Mouse (Mus musculus) layer of hippocampus, postnatal 25 days (tissue): ENCODE measurements around the gene Garnl3. TPM values are rescaled to one million over a fixed set of nuclear protein-coding genes. Genes with fewer than 3 reads are reported as not detected.
A peak's percentile ranks its signal among the peaks of the same experiment; 100 is the strongest.

Source experiments
- DNase-seq, 2 experiments: peaks; one replicate each; pipeline ENCODE4 v3.0.0; 2022; ENCODE audit warnings: mixed read lengths in 2 of 2, low spot score in 1 of 2; ENCODE audit errors: extremely low spot score in 1 of 2
- total RNA-seq, 2 experiments: library from RNA; stranded (reverse); gene quantifications; 2 replicates each; pipeline ENCODE4 v1.2.3; 2021

Gene Garnl3
- 10 to 100 TPM; 37.5 to 44.8 TPM for total RNA-seq

DNA sequence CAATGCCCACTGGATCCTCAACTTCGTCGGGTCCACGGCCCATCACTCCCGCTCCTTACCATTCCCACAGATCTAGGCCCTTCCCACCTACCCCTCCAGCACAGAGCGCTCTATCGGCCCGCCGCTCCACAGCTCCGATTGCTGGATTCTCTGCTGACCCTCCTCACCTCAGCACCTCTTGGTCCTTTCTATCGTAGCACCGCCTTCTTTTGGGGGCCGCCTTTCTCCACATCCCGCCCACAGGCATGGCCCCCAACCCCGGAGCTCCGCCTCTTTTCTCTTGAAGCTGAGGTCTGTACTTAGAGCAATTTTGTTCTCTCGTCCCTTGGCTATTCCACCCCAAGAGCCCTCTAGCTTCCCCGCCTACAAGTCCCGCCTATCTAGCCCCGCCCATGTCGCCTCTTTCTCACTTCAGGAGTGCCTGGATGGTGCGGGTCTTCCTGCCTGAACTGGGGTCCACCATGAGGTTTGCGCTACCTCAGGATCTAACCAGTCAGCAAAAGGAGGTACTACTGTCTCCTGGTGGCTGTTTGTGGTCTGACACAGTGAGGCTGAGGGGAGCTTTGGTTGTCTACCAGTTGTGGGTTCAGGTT, at the start of gene Garnl3:
Garnl3 (minus strand) TSS at position 155 of the 593 bp plus-strand sequence.
- DNase-seq, result peak; percentile 38 to 43

DNA sequence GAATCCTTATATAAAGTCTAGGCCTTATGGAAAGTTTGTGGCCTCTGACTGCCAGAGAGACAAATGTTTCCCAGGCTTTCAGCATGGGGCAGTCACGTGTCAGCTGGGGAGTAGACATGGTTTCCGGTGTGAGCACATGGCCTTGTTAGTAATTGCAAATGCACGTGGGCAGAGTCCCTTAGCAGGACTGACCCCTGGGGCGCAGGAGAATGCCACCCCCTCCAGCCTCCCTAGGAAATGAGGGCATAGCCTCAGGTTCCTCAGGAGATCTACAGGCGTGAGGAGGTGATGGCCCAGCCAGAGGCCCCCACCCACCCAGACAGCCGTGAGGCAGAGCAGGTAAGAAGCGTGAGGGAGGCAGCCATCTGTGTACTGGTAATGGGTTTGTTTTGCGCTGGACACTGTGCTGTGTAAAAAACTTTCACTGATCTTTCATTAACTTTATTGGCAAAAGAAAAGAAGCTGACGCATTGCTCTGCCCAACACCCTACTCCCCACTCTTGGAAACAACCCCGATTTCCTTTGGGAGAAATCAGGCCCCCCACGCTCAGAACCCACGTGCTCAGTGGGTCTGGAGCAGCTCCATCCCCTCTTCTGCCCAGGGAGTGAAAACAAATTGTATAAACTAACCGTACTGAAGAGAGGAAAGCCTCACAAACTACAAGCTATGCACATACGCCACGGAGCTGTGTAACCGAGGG, 48.6 kb upstream of the Garnl3 start:
- no peak for DNase-seq

DNA sequence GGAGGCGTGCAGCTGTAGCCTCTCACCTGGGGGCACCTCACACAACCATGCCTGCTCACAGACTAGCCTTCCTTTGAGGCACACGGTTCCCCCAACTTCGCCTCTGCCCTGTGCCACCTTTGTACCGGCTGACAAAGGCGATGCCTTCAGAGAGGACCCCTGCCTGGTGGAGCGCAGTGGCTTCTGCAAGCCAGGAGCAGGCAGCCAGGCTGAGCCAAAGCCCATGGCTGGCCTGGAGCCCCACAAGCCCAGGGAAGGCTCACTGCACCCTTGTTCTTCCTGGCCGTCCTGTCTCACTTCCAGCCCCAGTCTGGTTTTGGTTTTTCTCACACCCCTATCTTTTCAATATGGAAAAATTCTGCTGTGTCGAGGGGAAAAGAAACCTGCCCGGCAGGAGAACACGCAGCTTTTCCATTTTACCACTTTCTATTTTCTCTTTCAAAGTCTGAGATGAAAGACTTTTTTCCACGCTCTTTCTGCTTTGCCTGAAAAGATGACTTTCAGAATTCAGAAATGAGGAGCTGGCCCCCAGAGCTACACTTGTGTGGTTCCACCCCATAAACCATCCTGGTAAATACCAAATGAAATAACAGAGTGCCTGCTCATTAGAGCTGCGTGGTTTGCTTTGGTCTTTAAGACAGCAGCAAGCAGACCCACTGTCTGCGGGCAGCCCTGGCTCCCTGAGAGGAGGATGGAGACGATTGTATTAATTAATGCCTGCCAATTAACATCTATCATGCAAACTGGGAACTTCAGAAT, 47.9 kb upstream of the Garnl3 start:
- no peak for DNase-seq

GRCm38 (mm10) chr2:33178243-33178932, 46.9 kb upstream of the Garnl3 start:
- no peak for DNase-seq

GRCm38 (mm10) chr2:33177443-33178242, 46.2 kb upstream of the Garnl3 start:
- no peak for DNase-seq

DNA sequence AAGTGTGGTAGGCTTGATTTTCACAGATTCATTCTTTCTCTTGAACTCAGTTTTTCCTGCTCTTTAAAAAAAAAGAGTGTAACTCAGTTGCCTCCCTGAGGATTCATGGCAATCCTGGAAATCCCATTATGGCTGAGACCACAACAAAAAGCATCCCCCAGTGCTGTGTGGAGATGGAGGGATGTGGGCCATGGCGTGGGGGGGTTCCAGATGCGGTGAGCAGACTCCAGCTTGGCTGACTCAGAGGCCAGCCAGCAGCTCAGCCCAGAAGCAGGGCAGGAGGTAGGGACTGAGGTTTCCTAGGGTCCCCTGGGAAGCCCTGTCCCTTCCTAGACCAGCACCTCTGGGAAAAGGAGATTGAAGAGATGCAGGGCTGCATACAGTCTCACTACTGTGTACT, 45.5 kb upstream of the Garnl3 start:
- no peak for DNase-seq

DNA sequence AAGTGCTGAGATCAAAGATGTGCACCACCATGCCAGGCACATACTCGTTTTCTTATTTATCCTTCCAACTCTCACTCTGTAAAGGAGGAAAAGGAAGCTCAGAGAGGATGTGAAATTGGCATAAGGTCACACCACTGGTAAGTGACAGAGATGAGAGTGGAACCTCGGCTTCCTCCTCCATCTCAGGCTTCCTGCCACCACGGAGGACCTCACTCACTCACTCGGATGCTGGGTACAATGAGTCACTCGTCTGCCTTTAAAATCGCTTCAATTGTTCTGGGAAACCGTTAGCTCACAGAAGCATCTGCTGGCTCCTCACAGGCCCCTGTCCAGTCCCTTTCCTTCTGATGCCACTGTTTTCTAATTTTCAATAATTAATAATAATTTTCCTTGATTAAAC, 45.1 kb upstream of the Garnl3 start:
- no peak for DNase-seq

DNA sequence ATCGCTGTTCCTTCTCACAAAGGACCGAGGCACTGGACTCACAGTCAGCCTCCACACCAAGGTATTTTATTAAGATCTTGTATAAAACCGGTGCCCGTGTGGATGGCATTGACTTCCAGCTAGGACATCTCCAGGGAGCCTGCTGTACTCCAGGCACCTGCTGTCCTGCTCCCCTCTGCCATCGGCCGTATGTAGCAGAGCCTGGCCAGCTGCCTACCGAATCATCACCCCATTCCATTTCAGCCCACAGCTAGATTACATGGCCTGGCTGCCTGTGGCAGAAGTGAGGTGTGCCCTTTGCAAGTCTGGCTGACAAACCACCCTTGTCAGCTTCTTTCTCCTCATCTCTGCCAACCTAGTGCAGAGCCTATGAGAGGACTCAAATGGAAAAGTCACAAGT, 42.2 kb upstream of the Garnl3 start:
- no peak for DNase-seq

GRCm38 (mm10) chr2:33173126-33173525, 41.7 kb upstream of the Garnl3 start:
- no peak for DNase-seq

- DNase-seq, result no peak
These were observed 39.5 kb upstream of the Garnl3 start for GRCm38 (mm10) chr2:33170777-33171565.

- no peak for DNase-seq
These were observed 38.0 kb upstream of the Garnl3 start for GRCm38 (mm10) chr2:33169445-33169844.

- no peak for DNase-seq
These were observed 35.6 kb upstream of the Garnl3 start for GRCm38 (mm10) chr2:33167060-33167459.

- no peak for DNase-seq
These were observed 34.4 kb upstream of the Garnl3 start for GRCm38 (mm10) chr2:33165710-33166374.

DNA sequence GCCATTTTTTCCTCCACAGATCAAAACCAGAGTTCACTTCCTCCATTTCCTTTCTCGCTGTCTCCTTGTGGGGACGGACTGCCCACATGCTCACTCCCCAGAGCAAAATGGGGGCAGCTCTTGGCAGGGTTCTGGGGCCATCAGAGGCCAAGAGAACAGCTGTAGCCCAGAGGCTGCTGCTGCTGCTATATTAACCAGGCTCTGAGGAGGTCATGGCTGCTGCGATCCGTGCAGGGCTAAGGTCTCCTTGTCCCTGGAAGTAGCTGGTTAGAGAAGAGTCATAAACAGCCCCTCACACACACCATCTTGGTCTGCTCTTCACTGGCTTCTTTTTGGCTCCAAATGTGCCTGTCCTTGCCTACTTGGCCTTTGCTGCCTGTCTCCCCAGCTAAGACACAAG, 33.8 kb upstream of the Garnl3 start:
- no peak for DNase-seq

DNA sequence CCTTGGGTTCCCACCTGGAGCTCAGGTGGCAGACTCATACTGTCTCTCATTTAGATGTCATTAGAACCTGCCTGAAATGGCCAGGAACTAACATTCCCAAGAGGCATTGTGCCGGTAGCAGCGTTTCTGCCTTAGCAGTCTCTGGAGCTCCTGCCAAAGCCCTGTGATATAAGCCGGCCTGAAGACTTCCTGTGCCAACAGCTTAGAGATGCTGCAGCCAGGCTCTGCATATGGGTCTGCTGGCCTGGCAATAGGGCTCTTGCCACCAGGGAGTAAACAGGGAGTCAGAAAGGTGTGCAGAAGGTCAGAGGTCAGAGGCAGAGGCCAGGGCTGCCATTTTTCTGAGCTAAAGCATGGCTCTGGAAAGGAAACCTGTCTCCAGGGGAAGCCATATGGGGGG, 33.2 kb upstream of the Garnl3 start:
- DNase-seq, result no peak

- no peak for DNase-seq
These were observed 30.7 kb upstream of the Garnl3 start for GRCm38 (mm10) chr2:33162126-33162525.

- DNase-seq, result no peak
These were observed 29.0 kb upstream of the Garnl3 start for GRCm38 (mm10) chr2:33160326-33160973.

GRCm38 (mm10) chr2:33159593-33159992, 28.1 kb upstream of the Garnl3 start:
- no peak for DNase-seq
